Mouse (Mus musculus) E14TG2a.4 (cell line): ENCODE data around the gene Phlda1.

Experiments used
- H3K27me3 ChIP-seq: 2 replicates; pipeline ENCODE4 v1.6.1; 2014; ENCODE audit warnings: low read length, control low read depth; ENCODE audit not compliant: insufficient read depth
- H3K36me3 ChIP-seq: 2 replicates; pipeline ENCODE4 v1.6.1; 2014; ENCODE audit warnings: low read length, control low read depth; ENCODE audit not compliant: insufficient read depth
- H3K4me1 ChIP-seq: replicated peaks from 2 replicates; pipeline ENCODE4 v1.6.1; 2014; ENCODE audit warnings: low read depth, low read length, control low read depth
- H3K4me3 ChIP-seq: replicated peaks from 2 replicates; pipeline ENCODE4 v1.5.1; 2014; ENCODE audit warnings: mild to moderate bottlenecking, low read length
- H3K9me3 ChIP-seq: 2 replicates; pipeline ENCODE4 v1.6.1; 2014; ENCODE audit warnings: low read length, control low read depth
- CTCF ChIP-seq: conservative IDR thresholded peaks from 2 replicates; pipeline ENCODE4 v1.5.1; 2014; ENCODE audit warnings: low read length
- NANOG ChIP-seq: IDR thresholded peaks from 2 replicates; pipeline ENCODE4 v1.6.1; 2014; ENCODE audit warnings: borderline replicate concordance, low read length, mixed read lengths
- POU5F1 ChIP-seq: IDR thresholded peaks from 2 replicates; pipeline ENCODE4 v1.6.1; 2014; ENCODE audit warnings: low read length, borderline replicate concordance

The Phlda1 gene

GRCm38 (mm10) chr10:111530398-111530797, 24.3 kb downstream of the Phlda1 start:
- peaks cover 8% of the 10 kb centered on the region for H3K27me3 ChIP-seq
- no peaks in the 10 kb centered on the region for H3K9me3 ChIP-seq
- H3K4me1 ChIP-seq, result peaks cover 5% of the 10 kb centered on the region
- H3K36me3 ChIP-seq, result no peaks in the 10 kb centered on the region
- no peak for TF ChIP-seq POU5F1
- no peak for TF ChIP-seq CTCF
- TF ChIP-seq NANOG, result no peak
- H3K4me3 ChIP-seq, result no peak overlapping the region

DNA sequence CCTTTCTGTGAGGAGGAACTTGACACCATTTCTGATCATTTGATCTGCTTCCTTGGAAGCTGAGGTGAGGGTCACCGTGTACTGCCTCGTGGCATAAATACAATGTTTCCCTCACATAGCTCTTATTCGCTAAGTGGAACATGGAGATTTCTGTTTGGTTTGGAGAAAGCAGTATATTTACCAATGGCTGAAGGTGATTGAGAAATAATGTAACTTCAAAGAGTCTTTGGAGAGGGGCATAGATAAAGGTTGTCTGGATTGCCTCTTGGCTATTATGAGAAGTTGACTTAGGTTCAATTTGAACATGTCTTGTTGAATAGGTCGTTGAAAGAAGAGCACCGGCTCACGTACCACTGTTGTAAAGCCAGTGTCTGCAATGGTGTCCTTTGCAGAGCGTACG, 28.6 kb downstream of the Phlda1 start:
- TF ChIP-seq NANOG, result no peak
- no peak for TF ChIP-seq POU5F1
- no peaks in the 10 kb centered on the region for H3K36me3 ChIP-seq
- H3K4me3 ChIP-seq, result no peak overlapping the region
- H3K9me3 ChIP-seq, result no peaks in the 10 kb centered on the region
- H3K27me3 ChIP-seq, result peaks cover 8% of the 10 kb centered on the region
- H3K4me1 ChIP-seq, result peaks cover 7% of the 10 kb centered on the region

GRCm38 (mm10) chr10:111537410-111537809, 31.3 kb downstream of the Phlda1 start:
- no peak for TF ChIP-seq CTCF
- TF ChIP-seq POU5F1, result no peak
- no peak for TF ChIP-seq NANOG
- Histone ChIP-seq H3K4me1 (peaks cover 16% of the 10 kb centered on the region), H3K9me3 (peaks cover 6% of the 10 kb centered on the region; the same call in 1 of the 2 replicates), H3K27me3 (peaks cover 8% of the 10 kb centered on the region), H3K4me3 (no peak overlapping the region), H3K36me3 (no peaks in the 10 kb centered on the region)

DNA sequence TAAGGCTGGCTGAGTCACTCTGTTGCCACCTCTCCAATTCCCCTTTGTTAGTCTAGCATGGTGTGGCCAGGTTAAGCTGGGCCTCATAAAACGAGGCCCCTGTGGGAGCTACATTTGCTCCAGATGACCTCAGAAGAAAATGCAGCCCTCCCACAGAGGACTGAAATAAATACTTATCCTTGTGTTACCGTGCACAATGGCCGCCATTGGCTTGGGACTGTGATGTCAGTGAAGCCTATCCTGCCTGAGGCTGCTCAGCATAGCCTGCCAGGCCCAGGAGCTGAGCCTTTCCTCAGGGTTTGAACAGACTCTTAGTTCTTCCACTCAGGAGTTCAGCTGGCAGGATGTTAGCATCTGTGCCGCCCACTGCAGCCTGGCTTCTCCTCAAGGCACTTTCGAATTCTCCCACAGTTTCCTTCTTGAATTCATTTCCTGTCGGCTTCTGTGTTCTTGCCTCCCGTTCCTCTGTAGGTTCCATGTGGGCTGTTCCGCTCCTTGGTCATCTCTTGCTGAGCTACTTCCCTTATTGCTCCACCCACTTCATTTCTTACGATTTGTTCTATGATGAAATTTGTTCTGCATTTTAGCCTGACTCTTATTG, 33.7 kb downstream of the Phlda1 start:
- H3K4me3 ChIP-seq, result no peak overlapping the region
- TF ChIP-seq NANOG, result no peak
- TF ChIP-seq CTCF, result no peak
- peaks cover 6% of the 10 kb centered on the region; the same call in 1 of the 2 replicates for H3K9me3 ChIP-seq
- H3K4me1 ChIP-seq, result peaks cover 23% of the 10 kb centered on the region
- no peaks in the 10 kb centered on the region for H3K36me3 ChIP-seq
- H3K27me3 ChIP-seq, result peaks cover 6% of the 10 kb centered on the region; the same call in 1 of the 2 replicates

- no peaks in the 10 kb centered on the region for H3K36me3 ChIP-seq
- H3K4me3 ChIP-seq, result no peak overlapping the region
- H3K9me3 ChIP-seq, result peaks cover 6% of the 10 kb centered on the region; the same call in 1 of the 2 replicates
- TF ChIP-seq CTCF, result no peak
- TF ChIP-seq NANOG, result no peak
- peaks cover 27% of the 10 kb centered on the region for H3K4me1 ChIP-seq
- peaks cover 6% of the 10 kb centered on the region; the same call in 1 of the 2 replicates for H3K27me3 ChIP-seq
Observed at GRCm38 (mm10) chr10:111540678-111541077, 34.6 kb downstream of the Phlda1 start.

DNA sequence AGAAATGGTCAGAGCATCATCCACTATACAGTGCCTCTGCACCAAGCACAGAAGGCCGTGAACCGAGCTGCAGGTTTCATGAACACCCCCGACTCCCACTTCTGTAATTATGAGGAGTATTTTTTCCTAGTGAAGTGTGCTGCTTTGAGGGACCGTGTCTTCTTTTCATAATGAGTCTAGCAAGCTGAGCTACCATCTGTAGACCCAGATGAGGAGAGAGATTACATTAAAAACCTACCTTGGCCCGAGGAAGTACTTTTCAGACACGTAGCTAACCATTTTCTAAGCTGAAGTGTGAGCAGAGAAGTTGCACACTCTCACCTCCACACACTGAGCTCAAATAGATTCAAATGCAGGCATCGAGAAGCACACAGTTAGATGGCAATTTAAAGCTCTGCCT, 37.0 kb downstream of the Phlda1 start:
- H3K27me3 ChIP-seq, result peaks cover 3% of the 10 kb centered on the region; the same call in 1 of the 2 replicates
- TF ChIP-seq NANOG (no peak), CTCF (no peak), POU5F1 (no peak)
- peaks cover 30% of the 10 kb centered on the region for H3K4me1 ChIP-seq
- peaks cover 6% of the 10 kb centered on the region; the same call in 1 of the 2 replicates for H3K9me3 ChIP-seq
- no peak overlapping the region for H3K4me3 ChIP-seq
- no peaks in the 10 kb centered on the region for H3K36me3 ChIP-seq

DNA sequence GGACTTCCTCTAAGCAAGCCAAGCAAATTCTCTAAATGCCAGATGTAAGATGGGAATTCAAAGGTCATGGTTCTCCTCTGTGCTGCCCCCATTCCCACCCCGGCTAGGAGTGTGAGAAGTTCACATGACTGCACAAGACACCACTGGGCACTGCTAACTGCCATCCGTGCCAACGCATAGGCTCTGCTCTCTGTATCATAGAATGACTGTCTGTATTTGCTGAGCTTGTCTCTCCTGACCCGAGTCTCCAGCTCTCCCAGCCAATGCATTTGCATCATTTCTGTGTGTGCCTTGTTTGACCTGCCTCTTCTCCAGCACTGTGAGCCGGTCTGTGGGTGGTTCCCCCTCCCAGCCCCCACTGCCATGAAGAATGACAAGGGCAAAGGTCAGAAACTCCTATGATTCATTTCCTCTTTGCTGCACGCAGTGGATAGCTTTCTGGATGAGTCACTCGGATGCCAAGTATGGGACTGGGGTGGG, 37.7 kb downstream of the Phlda1 start:
- peaks cover 30% of the 10 kb centered on the region for H3K4me1 ChIP-seq
- TF ChIP-seq POU5F1 (no peak), NANOG (no peak), CTCF (no peak)

DNA sequence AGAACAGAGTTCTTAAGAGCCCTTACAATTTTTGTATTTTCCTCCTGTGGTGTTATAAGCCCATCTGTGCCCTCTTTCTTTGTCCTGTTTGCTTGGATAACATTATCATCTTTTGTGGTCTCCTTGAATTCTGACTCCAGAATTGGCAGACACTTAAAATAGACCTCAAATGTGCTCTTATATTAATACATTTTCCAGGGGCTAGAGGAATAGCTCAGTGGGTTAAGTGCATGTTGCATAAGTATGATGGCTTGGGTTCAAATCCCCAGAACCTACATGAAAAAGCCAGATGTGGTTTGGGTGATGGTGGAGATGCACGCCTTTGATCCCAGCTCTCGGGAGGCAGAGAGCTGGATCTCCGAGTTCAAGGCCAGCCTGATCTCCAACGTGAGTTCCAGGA, 38.2 kb downstream of the Phlda1 start:
- Histone ChIP-seq H3K36me3 (no peaks in the 10 kb centered on the region), H3K27me3 (peaks cover 2% of the 10 kb centered on the region; the same call in 1 of the 2 replicates), H3K9me3 (peaks cover 6% of the 10 kb centered on the region; the same call in 1 of the 2 replicates), H3K4me3 (no peak overlapping the region), H3K4me1 (peaks cover 26% of the 10 kb centered on the region)
- TF ChIP-seq CTCF (no peak), POU5F1 (no peak), NANOG (no peak)

More for the DNA sequence above, 37.7 kb downstream of the Phlda1 start:
- Histone ChIP-seq H3K36me3 (no peaks in the 10 kb centered on the region), H3K9me3 (peaks cover 6% of the 10 kb centered on the region; the same call in 1 of the 2 replicates), H3K27me3 (peaks cover 2% of the 10 kb centered on the region; the same call in 1 of the 2 replicates), H3K4me3 (no peak overlapping the region)

DNA sequence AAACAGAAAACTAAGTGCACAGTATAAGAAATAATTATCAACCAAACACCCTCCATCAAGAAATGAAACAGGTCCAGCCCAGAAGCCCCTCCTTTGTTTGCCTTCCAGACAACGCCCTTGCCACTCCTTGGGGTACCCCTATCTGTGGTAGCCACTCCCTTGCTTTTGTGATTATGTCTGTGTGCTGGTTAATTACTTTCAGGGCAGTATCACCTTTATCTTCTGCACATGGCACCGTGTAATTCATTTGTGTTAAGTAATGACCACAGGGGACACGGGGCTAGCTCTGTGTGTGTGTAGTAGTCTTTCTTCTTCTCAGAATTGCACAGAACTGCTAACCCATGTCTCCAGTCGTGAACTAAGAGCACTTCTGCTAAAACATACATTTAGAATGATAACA, 39.6 kb downstream of the Phlda1 start:
- 0 out of 2 replicates have a peak, but pooled peaks cover 2% of the 10 kb centered on the region for H3K27me3 ChIP-seq
- no peaks in the 10 kb centered on the region for H3K36me3 ChIP-seq
- peaks cover 16% of the 10 kb centered on the region for H3K4me1 ChIP-seq
- no peak overlapping the region for H3K4me3 ChIP-seq
- TF ChIP-seq POU5F1 (no peak), CTCF (no peak), NANOG (no peak)
- peaks cover 6% of the 10 kb centered on the region; the same call in 1 of the 2 replicates for H3K9me3 ChIP-seq
